Mouse (Mus musculus): ENCODE results near the gene Ttc39d. TPM values are rescaled to one million over a fixed set of nuclear protein-coding genes. Genes with fewer than 3 reads are reported as not detected.
"Not testable (repeated sequence)": the region's sequence is repeated elsewhere in the genome, so short reads cannot be mapped to it uniquely, and the experiment has no call there.

Ttc39d gene
- polyA plus RNA-seq, 1 experiment, result 174 TPM

- Histone ChIP-seq H3K4me3 (ENCODE audit: control insufficient read depth, low read depth, low read length) (no peak overlapping the region), H3K27me3 (ENCODE audit: control insufficient read depth, insufficient read depth, low read length) (no peaks in the 10 kb centered on the region), H3K27ac (ENCODE audit: control insufficient read depth, insufficient read depth, low read depth, low read length) (no peak overlapping the region), H3K36me3 (ENCODE audit: control insufficient read depth, insufficient read depth, low read length) (no peaks in the 10 kb centered on the region), H3K4me1 (ENCODE audit: control insufficient read depth, insufficient read depth, low read length) (no peaks in the 10 kb centered on the region)
- TF ChIP-seq CTCF (IDR thresholded peaks at IDR 0.05; ENCODE audit: control insufficient read depth, insufficient read depth, insufficient replicate concordance, low read depth, low read length) (no peak), POLR2A (IDR thresholded peaks at IDR 0.05; ENCODE audit: control insufficient read depth, low read depth, low read length) (no peak)
These were observed 33.1 kb upstream of the Ttc39d start for GRCm38 (mm10) chr17:80174146-80174545.

GRCm38 (mm10) chr17:80174699-80175385 is 32.4 kb upstream of the Ttc39d start:
- H3K27me3 ChIP-seq (ENCODE audit: control insufficient read depth, insufficient read depth, low read length), result no peaks in the 10 kb centered on the region
- TF ChIP-seq POLR2A (IDR thresholded peaks at IDR 0.05; ENCODE audit: control insufficient read depth, low read depth, low read length), result no peak
- no peak for TF ChIP-seq CTCF (IDR thresholded peaks at IDR 0.05; ENCODE audit: control insufficient read depth, insufficient read depth, insufficient replicate concordance, low read depth, low read length)
- H3K36me3 ChIP-seq (ENCODE audit: control insufficient read depth, insufficient read depth, low read length), result no peaks in the 10 kb centered on the region
- no peak overlapping the region for H3K27ac ChIP-seq (ENCODE audit: control insufficient read depth, insufficient read depth, low read depth, low read length)
- H3K4me1 ChIP-seq (ENCODE audit: control insufficient read depth, insufficient read depth, low read length), result no peaks in the 10 kb centered on the region
- H3K4me3 ChIP-seq (ENCODE audit: control insufficient read depth, low read depth, low read length), result no peak overlapping the region

GRCm38 (mm10) chr17:80175386-80175739 is 31.9 kb upstream of the Ttc39d start:
- no peaks in the 10 kb centered on the region for H3K27me3 ChIP-seq (ENCODE audit: control insufficient read depth, insufficient read depth, low read length)

GRCm38 (mm10) chr17:80175966-80176365 is 31.3 kb upstream of the Ttc39d start:
- Histone ChIP-seq H3K27ac (ENCODE audit: control insufficient read depth, insufficient read depth, low read depth, low read length) (no peak overlapping the region), H3K36me3 (ENCODE audit: control insufficient read depth, insufficient read depth, low read length) (no peaks in the 10 kb centered on the region), H3K4me3 (ENCODE audit: control insufficient read depth, low read depth, low read length) (no peak overlapping the region), H3K27me3 (ENCODE audit: control insufficient read depth, insufficient read depth, low read length) (no peaks in the 10 kb centered on the region), H3K4me1 (ENCODE audit: control insufficient read depth, insufficient read depth, low read length) (no peaks in the 10 kb centered on the region)
- TF ChIP-seq POLR2A (IDR thresholded peaks at IDR 0.05; ENCODE audit: control insufficient read depth, low read depth, low read length) (no peak), CTCF (IDR thresholded peaks at IDR 0.05; ENCODE audit: control insufficient read depth, insufficient read depth, insufficient replicate concordance, low read depth, low read length) (no peak)

More at GRCm38 (mm10) chr17:80175386-80175739, 31.9 kb upstream of the Ttc39d start:
- TF ChIP-seq CTCF (IDR thresholded peaks at IDR 0.05; ENCODE audit: control insufficient read depth, insufficient read depth, insufficient replicate concordance, low read depth, low read length), result no peak
- no peaks in the 10 kb centered on the region for H3K36me3 ChIP-seq (ENCODE audit: control insufficient read depth, insufficient read depth, low read length)
- H3K4me1 ChIP-seq (ENCODE audit: control insufficient read depth, insufficient read depth, low read length), result no peaks in the 10 kb centered on the region
- H3K27ac ChIP-seq (ENCODE audit: control insufficient read depth, insufficient read depth, low read depth, low read length), result no peak overlapping the region
- no peak overlapping the region for H3K4me3 ChIP-seq (ENCODE audit: control insufficient read depth, low read depth, low read length)

GRCm38 (mm10) chr17:80178846-80179245 is 28.4 kb upstream of the Ttc39d start:
- not testable (repeated sequence) for H3K36me3 ChIP-seq (ENCODE audit: control insufficient read depth, insufficient read depth, low read length); H3K4me3 ChIP-seq (ENCODE audit: control insufficient read depth, low read depth, low read length); H3K27ac ChIP-seq (ENCODE audit: control insufficient read depth, insufficient read depth, low read depth, low read length); H3K27me3 ChIP-seq (ENCODE audit: control insufficient read depth, insufficient read depth, low read length); H3K4me1 ChIP-seq (ENCODE audit: control insufficient read depth, insufficient read depth, low read length)

GRCm38 (mm10) chr17:80179959-80180358 is 27.3 kb upstream of the Ttc39d start:
- no peak for TF ChIP-seq POLR2A (IDR thresholded peaks at IDR 0.05; ENCODE audit: control insufficient read depth, low read depth, low read length)
- TF ChIP-seq CTCF (IDR thresholded peaks at IDR 0.05; ENCODE audit: control insufficient read depth, insufficient read depth, insufficient replicate concordance, low read depth, low read length), result peak; percentile 89; the same call in 1 of the 2 replicates
- H3K27me3 ChIP-seq (ENCODE audit: control insufficient read depth, insufficient read depth, low read length), result no peaks in the 10 kb centered on the region
- no peaks in the 10 kb centered on the region for H3K36me3 ChIP-seq (ENCODE audit: control insufficient read depth, insufficient read depth, low read length)
- no peak overlapping the region for H3K27ac ChIP-seq (ENCODE audit: control insufficient read depth, insufficient read depth, low read depth, low read length)
- H3K4me1 ChIP-seq (ENCODE audit: control insufficient read depth, insufficient read depth, low read length), result no peaks in the 10 kb centered on the region
- no peak overlapping the region for H3K4me3 ChIP-seq (ENCODE audit: control insufficient read depth, low read depth, low read length)

GRCm38 (mm10) chr17:80180468-80180867 is 26.8 kb upstream of the Ttc39d start:
- no peak overlapping the region for H3K27ac ChIP-seq (ENCODE audit: control insufficient read depth, insufficient read depth, low read depth, low read length)
- no peaks in the 10 kb centered on the region for H3K36me3 ChIP-seq (ENCODE audit: control insufficient read depth, insufficient read depth, low read length)
- TF ChIP-seq CTCF (IDR thresholded peaks at IDR 0.05; ENCODE audit: control insufficient read depth, insufficient read depth, insufficient replicate concordance, low read depth, low read length), result no peak
- TF ChIP-seq POLR2A (IDR thresholded peaks at IDR 0.05; ENCODE audit: control insufficient read depth, low read depth, low read length), result no peak
- no peak overlapping the region for H3K4me3 ChIP-seq (ENCODE audit: control insufficient read depth, low read depth, low read length)
- no peaks in the 10 kb centered on the region for H3K4me1 ChIP-seq (ENCODE audit: control insufficient read depth, insufficient read depth, low read length)
- H3K27me3 ChIP-seq (ENCODE audit: control insufficient read depth, insufficient read depth, low read length), result no peaks in the 10 kb centered on the region

- TF ChIP-seq POLR2A (IDR thresholded peaks at IDR 0.05; ENCODE audit: control insufficient read depth, low read depth, low read length), result no peak
- TF ChIP-seq CTCF (IDR thresholded peaks at IDR 0.05; ENCODE audit: control insufficient read depth, insufficient read depth, insufficient replicate concordance, low read depth, low read length), result no peak
- Histone ChIP-seq H3K36me3 (ENCODE audit: control insufficient read depth, insufficient read depth, low read length) (no peaks in the 10 kb centered on the region), H3K27ac (ENCODE audit: control insufficient read depth, insufficient read depth, low read depth, low read length) (no peak overlapping the region), H3K4me3 (ENCODE audit: control insufficient read depth, low read depth, low read length) (no peak overlapping the region), H3K27me3 (ENCODE audit: control insufficient read depth, insufficient read depth, low read length) (no peaks in the 10 kb centered on the region), H3K4me1 (ENCODE audit: control insufficient read depth, insufficient read depth, low read length) (no peaks in the 10 kb centered on the region)
These were observed 23.6 kb upstream of the Ttc39d start for GRCm38 (mm10) chr17:80183615-80184014.

Data from testis, adult 2 months (tissue).